Mouse (Mus musculus) cerebellum, adult 2 months (tissue): Measurements from ENCODE around the gene Fgfr2.

ENCODE experiments used
- CTCF ChIP-seq: fragments of 200-500 bp; IDR thresholded peaks from 2 replicates; pipeline ENCODE4 v1.5.1; 2011; ENCODE audit warnings: low read depth, mild to moderate bottlenecking, control low read depth, low read length, moderate library complexity, borderline replicate concordance; ENCODE audit not compliant: insufficient read depth
- POLR2A ChIP-seq: fragments of 200-500 bp; IDR thresholded peaks from 2 replicates; pipeline ENCODE4 v1.6.1; 2011; ENCODE audit warnings: low read length, control low read depth, borderline replicate concordance; ENCODE audit not compliant: insufficient read depth

DNA sequence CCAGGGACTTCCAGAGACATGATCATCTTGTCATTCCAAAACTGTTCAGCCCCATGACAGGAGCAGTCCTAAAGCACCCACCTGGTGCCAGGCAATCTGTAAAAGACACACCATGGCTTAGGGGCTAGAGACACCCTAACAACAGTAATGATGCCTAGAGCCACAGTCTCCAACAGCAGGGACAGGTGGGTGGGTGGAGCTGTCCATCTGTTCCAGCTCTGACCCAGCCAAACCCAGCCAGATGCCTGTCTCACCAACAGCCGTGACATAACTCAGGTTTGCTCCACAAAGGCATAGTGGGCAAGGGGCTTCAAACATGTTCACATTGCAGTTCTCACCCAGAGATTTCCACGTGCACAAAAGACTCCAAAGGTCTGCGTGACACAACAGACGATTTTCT, 841.4 kb downstream of the Fgfr2 start:
- no peak for TF ChIP-seq POLR2A
- TF ChIP-seq CTCF, result no peak
